ENCODE assay signal across 17 mouse cellular contexts in genomic region chr10:92782691-92783090, GRCm38 (mm10).
"Had no signal": no experiment of that assay in that cellular context is flagged by ENCODE, and none has a peak within 500 bp of the region (broad histone marks: within the 10 kb centered on the region; RNA-seq: fewer than 3 reads in every experiment).

No protein-coding gene starts in this region.

- H3K9ac ChIP-seq: kidney, embryonic 15.5 days; liver, embryonic 13.5 days; neural tube, embryonic 13.5 days; stomach, embryonic 15.5 days had no signal

- H3K4me3 ChIP-seq: kidney, embryonic 15.5 days; left cerebral cortex, adult 2 months; liver, embryonic 13.5 days; myocyte; neural tube, embryonic 13.5 days; stomach, embryonic 15.5 days had no signal

- H3K36me3 ChIP-seq: kidney, embryonic 15.5 days; liver, embryonic 13.5 days; neural tube, embryonic 13.5 days; stomach, embryonic 15.5 days had no signal

- DNase-seq: kidney, adult 8-10 months; kidney, postnatal 10 days; kidney, postnatal 36 days; layer of hippocampus, postnatal 36 days; liver, embryonic 13.5 days; lung, adult 2 months; lung, postnatal 14 days; lung, postnatal 4 days; retina, postnatal 1 day; right cerebral cortex, postnatal 25 days; spleen, adult 18-20 months; thymus, postnatal 25 days had no signal

- H3K27ac ChIP-seq: kidney, embryonic 15.5 days; left cerebral cortex, adult 2 months; liver, embryonic 13.5 days; neural tube, embryonic 13.5 days; stomach, embryonic 15.5 days had no signal

- H3K9me3 ChIP-seq: kidney, embryonic 15.5 days; liver, embryonic 13.5 days; neural tube, embryonic 13.5 days; stomach, embryonic 15.5 days had no signal

- H3K4me1 ChIP-seq: kidney, embryonic 15.5 days; liver, embryonic 13.5 days; stomach, embryonic 15.5 days had no signal

- H3K27me3 ChIP-seq: kidney, embryonic 15.5 days; liver, embryonic 13.5 days; neural tube, embryonic 13.5 days; stomach, embryonic 15.5 days had no signal

- H3K4me2 ChIP-seq: kidney, embryonic 15.5 days; liver, embryonic 13.5 days; neural tube, embryonic 13.5 days; stomach, embryonic 15.5 days had no signal
